Mouse (Mus musculus): Measurements from ENCODE around the gene Sox18. TPM values are rescaled to one million over a fixed set of nuclear protein-coding genes. Genes with fewer than 3 reads are reported as not detected.

The Sox18 gene
- polyA plus RNA-seq, 1 experiment from 2014 or later, result 15.9 TPM

DNA sequence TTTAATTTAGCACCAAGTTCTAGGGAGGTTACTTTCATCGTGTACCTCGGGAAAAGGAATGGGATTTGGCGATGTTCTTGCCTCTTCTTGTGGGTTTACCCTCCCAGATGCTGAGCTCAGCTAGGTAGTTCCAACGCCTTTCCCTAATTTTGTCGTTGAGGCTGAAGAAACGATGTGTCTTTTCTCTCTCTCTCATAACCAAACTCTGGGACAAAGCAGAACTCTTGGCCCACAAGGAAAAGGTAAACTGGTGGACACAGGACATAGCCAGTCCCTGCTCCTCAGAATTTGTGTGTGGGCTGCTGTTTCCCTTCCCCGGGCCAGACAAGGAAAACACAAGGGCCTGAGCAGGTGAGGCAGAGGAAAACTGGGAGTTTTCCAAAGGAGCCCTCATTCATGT, 544 bp upstream of the Sox18 start:
- DNase-seq (ENCODE audit: low spot score) (no peak), ATAC-seq (replicated peaks; ENCODE audit: insufficient number of reproducible peaks, low FRiP score, low TSS enrichment, low read depth) (no peak)
- H3K9ac ChIP-seq (replicated peaks; ENCODE audit: low read length), result no peak overlapping the region; the same call in 1 of the 2 replicates
- H3K27ac ChIP-seq (replicated peaks; ENCODE audit: low read depth, low read length), result no peak overlapping the region
- H3K4me1 ChIP-seq (ENCODE audit: control insufficient read depth, insufficient read depth, low read length), result peaks cover 2% of the 10 kb centered on the region; the same call in 1 of the 2 replicates
- no peaks in the 10 kb centered on the region for H3K9me3 ChIP-seq (replicated peaks; ENCODE audit: control insufficient read depth, low read length)
- H3K4me2 ChIP-seq (ENCODE audit: low read depth, low read length), result peak overlapping the region; percentile 81; the same call in 1 of the 2 replicates
- peaks cover 42% of the 10 kb centered on the region for H3K27me3 ChIP-seq (ENCODE audit: control insufficient read depth, insufficient read depth, low read length)
- WGBS, result 22% methylated on average over 7 of the region's 7 CpGs
- H3K4me3 ChIP-seq (ENCODE audit: low read depth, low read length), result no peak overlapping the region
- H3K36me3 ChIP-seq (replicated peaks; ENCODE audit: control insufficient read depth, insufficient read depth, low read depth, low read length), result no peaks in the 10 kb centered on the region

DNA sequence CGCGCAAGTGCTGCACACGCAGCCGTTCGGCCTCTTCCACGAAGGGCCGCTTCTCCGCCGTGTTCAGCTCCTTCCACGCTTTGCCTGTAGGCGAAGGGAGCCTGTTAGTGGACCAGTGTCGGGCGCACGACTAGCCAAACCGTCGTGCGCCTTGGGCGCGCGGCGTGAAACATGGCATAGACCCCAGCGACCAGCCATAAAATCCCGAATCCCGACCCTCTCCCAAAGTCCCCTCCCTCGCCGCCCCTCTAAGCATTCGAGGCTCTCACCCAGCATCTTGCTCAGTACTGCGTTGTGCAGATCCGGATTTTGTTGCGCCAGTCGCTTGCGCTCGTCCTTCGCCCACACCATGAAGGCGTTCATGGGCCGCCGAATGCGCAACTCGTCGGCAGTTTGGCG, 528 bp downstream of the Sox18 start:
- no peak overlapping the region for H3K27ac ChIP-seq (replicated peaks; ENCODE audit: low read depth, low read length)
- peaks cover 42% of the 10 kb centered on the region for H3K27me3 ChIP-seq (ENCODE audit: control insufficient read depth, insufficient read depth, low read length)
- 1% methylated on average over 41 of the region's 41 CpGs for WGBS
- H3K4me3 ChIP-seq (ENCODE audit: low read depth, low read length), result peak overlapping the region; percentile 41
- H3K36me3 ChIP-seq (replicated peaks; ENCODE audit: control insufficient read depth, insufficient read depth, low read depth, low read length), result no peaks in the 10 kb centered on the region
- no peaks in the 10 kb centered on the region for H3K9me3 ChIP-seq (replicated peaks; ENCODE audit: control insufficient read depth, low read length)
- DNase-seq (ENCODE audit: low spot score), result no peak
- peak overlapping the region; percentile 37 for H3K9ac ChIP-seq (replicated peaks; ENCODE audit: low read length)
- peak overlapping the region; percentile 81 for H3K4me2 ChIP-seq (ENCODE audit: low read depth, low read length)
- peaks cover 2% of the 10 kb centered on the region; the same call in 1 of the 2 replicates for H3K4me1 ChIP-seq (ENCODE audit: control insufficient read depth, insufficient read depth, low read length)
- ATAC-seq (replicated peaks; ENCODE audit: insufficient number of reproducible peaks, low FRiP score, low TSS enrichment, low read depth), result no peak

DNA sequence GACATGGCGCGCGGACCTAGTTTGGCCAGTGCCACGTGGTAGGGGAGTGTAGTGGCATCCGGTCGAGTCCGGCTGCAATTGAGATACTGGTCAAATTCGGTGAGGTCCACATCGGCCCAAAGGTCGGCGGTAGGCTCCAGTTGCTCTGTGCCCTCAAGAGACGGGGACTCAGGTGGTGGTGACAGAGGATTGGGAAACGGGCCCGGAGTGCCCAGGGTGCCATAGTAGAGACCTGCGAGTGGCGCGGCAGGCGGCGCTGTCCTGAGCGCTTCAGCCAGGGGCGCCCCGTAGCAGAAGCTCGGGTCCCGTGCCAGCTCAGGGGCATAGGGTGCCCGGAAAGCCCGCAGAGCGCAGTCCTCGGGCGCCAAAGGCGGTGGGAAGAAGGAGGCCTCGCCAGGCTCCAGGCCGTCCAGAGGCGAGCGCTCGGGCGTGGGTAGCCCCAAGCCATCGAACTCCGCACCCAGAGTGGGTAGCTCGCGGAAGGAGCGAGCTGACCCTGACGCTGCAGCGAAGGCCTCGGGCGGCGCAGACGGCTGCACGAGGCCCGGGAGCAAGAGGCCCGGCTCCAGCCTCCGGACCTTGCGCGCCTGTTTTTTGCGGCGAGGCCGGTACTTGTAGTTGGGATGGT, 1.0 kb downstream of the Sox18 start:
- no peak overlapping the region for H3K27ac ChIP-seq (replicated peaks; ENCODE audit: low read depth, low read length)
- H3K27me3 ChIP-seq (ENCODE audit: control insufficient read depth, insufficient read depth, low read length), result peaks cover 42% of the 10 kb centered on the region
- no peaks in the 10 kb centered on the region for H3K36me3 ChIP-seq (replicated peaks; ENCODE audit: control insufficient read depth, insufficient read depth, low read depth, low read length)

DNA sequence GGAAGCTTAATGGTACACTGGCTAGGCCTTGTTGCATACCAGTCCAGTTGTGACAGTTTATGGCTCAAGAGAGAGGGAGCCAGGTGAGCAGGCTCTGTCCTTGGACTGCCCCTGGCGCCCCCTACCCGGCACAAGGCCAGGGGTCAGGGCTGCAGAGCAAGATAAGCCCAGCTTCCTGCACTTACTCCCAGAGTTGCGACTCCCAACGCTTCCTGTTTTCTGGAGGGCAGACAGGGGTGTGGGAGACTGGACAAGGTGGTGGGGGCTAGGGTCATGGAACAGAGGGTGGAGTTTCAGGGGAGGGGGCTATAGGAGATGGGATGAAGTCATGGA, 8.2 kb downstream of the Sox18 start:
- Histone ChIP-seq H3K36me3 (replicated peaks; ENCODE audit: control insufficient read depth, insufficient read depth, low read depth, low read length) (no peaks in the 10 kb centered on the region), H3K9ac (replicated peaks; ENCODE audit: low read length) (no peak overlapping the region), H3K4me2 (ENCODE audit: low read depth, low read length) (no peak overlapping the region), H3K27me3 (ENCODE audit: control insufficient read depth, insufficient read depth, low read length) (peaks cover under 1% of the 10 kb centered on the region; the same call in 1 of the 2 replicates), H3K4me3 (ENCODE audit: low read depth, low read length) (no peak overlapping the region), H3K27ac (replicated peaks; ENCODE audit: low read depth, low read length) (no peak overlapping the region), H3K4me1 (ENCODE audit: control insufficient read depth, insufficient read depth, low read length) (no peaks in the 10 kb centered on the region), H3K9me3 (replicated peaks; ENCODE audit: control insufficient read depth, low read length) (no peaks in the 10 kb centered on the region)
- ATAC-seq (replicated peaks; ENCODE audit: insufficient number of reproducible peaks, low FRiP score, low TSS enrichment, low read depth) (no peak), DNase-seq (ENCODE audit: low spot score) (no peak)
- 20% methylated on average over 4 of the region's 4 CpGs for WGBS

More for the DNA sequence above, 1.0 kb downstream of the Sox18 start:
- no peak for ATAC-seq (replicated peaks; ENCODE audit: insufficient number of reproducible peaks, low FRiP score, low TSS enrichment, low read depth)
- WGBS, result 3% methylated on average over 55 of the region's 56 CpGs
- H3K4me1 ChIP-seq (ENCODE audit: control insufficient read depth, insufficient read depth, low read length), result peaks cover 2% of the 10 kb centered on the region; the same call in 1 of the 2 replicates
- peak overlapping the region; percentile 41 for H3K4me3 ChIP-seq (ENCODE audit: low read depth, low read length)
- no peak for DNase-seq (ENCODE audit: low spot score)
- peak overlapping the region; percentile 81 for H3K4me2 ChIP-seq (ENCODE audit: low read depth, low read length)
- no peaks in the 10 kb centered on the region for H3K9me3 ChIP-seq (replicated peaks; ENCODE audit: control insufficient read depth, low read length)
- H3K9ac ChIP-seq (replicated peaks; ENCODE audit: low read length), result peak overlapping the region; percentile 37

DNA sequence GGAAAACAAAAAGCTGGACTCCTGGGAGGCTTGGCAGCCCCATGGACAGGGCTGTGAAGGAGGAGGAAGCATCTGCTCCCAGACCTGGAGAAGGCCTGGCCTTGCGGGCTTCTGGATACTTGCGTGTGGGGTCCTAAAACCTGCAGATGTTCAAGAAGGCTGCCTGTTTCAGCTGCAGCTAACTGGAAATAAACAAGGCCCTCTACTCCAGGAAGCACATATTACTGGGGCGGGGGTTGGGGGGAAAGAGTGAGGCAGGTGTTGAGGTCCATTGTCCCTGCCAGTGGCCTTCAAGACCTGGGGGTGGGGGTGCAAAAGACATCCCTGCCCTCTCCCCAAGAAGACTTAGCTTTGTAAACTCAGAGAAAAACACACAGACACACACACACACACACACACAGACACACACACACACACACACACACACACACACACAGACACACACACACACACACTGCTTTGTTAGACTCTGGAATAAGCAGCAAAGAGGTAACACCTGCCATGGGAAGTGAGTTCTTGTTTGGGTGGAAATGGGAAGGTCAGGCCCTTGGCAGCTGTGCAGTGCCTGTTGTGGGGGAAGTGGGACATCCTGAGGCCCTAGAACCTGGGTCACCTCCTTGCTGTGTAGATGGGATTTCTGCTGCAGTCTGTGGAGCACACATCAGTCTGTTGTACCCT, 8.7 kb downstream of the Sox18 start:
- DNase-seq (ENCODE audit: low spot score) (no peak), ATAC-seq (replicated peaks; ENCODE audit: insufficient number of reproducible peaks, low FRiP score, low TSS enrichment, low read depth) (no peak)
- Histone ChIP-seq H3K9me3 (replicated peaks; ENCODE audit: control insufficient read depth, low read length) (no peaks in the 10 kb centered on the region), H3K4me2 (ENCODE audit: low read depth, low read length) (no peak overlapping the region), H3K27ac (replicated peaks; ENCODE audit: low read depth, low read length) (no peak overlapping the region), H3K27me3 (ENCODE audit: control insufficient read depth, insufficient read depth, low read length) (no peaks in the 10 kb centered on the region), H3K36me3 (replicated peaks; ENCODE audit: control insufficient read depth, insufficient read depth, low read depth, low read length) (no peaks in the 10 kb centered on the region), H3K4me1 (ENCODE audit: control insufficient read depth, insufficient read depth, low read length) (no peaks in the 10 kb centered on the region), H3K9ac (replicated peaks; ENCODE audit: low read length) (no peak overlapping the region), H3K4me3 (ENCODE audit: low read depth, low read length) (no peak overlapping the region)
- WGBS, result 73% methylated on average over 3 of the region's 3 CpGs

DNA sequence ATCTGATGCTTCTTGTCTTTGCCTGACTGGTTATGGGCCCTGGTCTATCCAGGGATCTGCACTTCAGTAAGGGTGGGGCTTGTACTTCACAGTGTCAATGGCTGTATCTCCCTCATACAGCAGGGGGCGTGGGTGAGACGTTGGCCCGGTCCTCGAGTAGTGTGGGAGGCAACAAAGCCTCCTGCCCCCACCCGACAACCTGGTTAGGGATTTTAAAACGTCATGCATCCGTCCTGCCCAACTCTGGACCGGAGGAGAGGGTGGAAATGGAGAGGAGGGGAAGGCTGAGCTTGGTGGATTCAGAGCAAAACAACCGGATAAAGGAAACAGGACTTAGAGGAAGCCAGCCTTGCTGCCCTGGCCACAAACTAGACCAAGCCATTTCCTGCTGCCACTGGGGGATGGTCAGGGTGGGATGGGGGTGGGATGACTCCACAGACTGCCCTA, 11.8 kb downstream of the Sox18 start:
- H3K27ac ChIP-seq (replicated peaks; ENCODE audit: low read depth, low read length), result no peak overlapping the region
- ATAC-seq (replicated peaks; ENCODE audit: insufficient number of reproducible peaks, low FRiP score, low TSS enrichment, low read depth) (peak; percentile 59; the same call in 1 of the 2 replicates), DNase-seq (ENCODE audit: low spot score) (peak; percentile 71)
- peaks cover 5% of the 10 kb centered on the region for H3K36me3 ChIP-seq (replicated peaks; ENCODE audit: control insufficient read depth, insufficient read depth, low read depth, low read length)
- no peak overlapping the region for H3K4me2 ChIP-seq (ENCODE audit: low read depth, low read length)
- WGBS, result 12% methylated on average over 9 of the region's 9 CpGs
- no peak overlapping the region for H3K4me3 ChIP-seq (ENCODE audit: low read depth, low read length)
- H3K4me1 ChIP-seq (ENCODE audit: control insufficient read depth, insufficient read depth, low read length), result no peaks in the 10 kb centered on the region
- no peaks in the 10 kb centered on the region for H3K9me3 ChIP-seq (replicated peaks; ENCODE audit: control insufficient read depth, low read length)
- no peaks in the 10 kb centered on the region for H3K27me3 ChIP-seq (ENCODE audit: control insufficient read depth, insufficient read depth, low read length)
- H3K9ac ChIP-seq (replicated peaks; ENCODE audit: low read length), result no peak overlapping the region; the same call in 1 of the 2 replicates

DNA sequence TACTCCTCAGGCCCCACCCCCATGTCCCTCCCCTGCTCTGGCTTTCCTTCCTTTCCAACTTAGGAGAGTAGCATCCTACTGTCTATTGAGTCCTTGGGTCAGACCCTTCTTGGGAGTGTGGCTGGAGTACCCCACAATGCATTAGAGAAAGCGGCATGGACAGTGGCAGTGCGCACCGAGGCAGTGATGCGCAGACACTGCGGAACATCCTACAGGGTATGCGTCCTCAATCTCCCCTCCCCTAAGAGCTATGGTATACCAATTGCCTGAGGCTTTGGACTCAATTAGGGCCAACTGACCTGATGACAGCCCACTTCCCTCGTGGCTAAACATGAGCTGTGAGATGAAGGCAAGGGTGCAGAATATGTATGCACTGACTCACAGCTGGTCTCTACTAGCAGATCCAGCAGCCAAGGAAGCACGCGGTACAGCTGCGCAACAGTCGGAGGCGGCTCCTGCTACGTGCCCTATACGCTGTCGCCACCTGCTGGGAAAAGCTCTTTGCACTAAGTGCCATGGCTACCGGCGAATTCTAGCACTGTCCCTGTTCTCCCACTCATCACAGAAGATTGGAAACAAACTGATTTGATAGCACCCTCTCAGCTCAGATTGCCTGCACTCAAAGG, 12.4 kb downstream of the Sox18 start:
- H3K4me1 ChIP-seq (ENCODE audit: control insufficient read depth, insufficient read depth, low read length), result no peaks in the 10 kb centered on the region
- H3K27ac ChIP-seq (replicated peaks; ENCODE audit: low read depth, low read length), result no peak overlapping the region
- no peak overlapping the region for H3K4me2 ChIP-seq (ENCODE audit: low read depth, low read length)
- no peak; the same call in 1 of the 2 replicates for ATAC-seq (replicated peaks; ENCODE audit: insufficient number of reproducible peaks, low FRiP score, low TSS enrichment, low read depth)
- H3K9me3 ChIP-seq (replicated peaks; ENCODE audit: control insufficient read depth, low read length), result no peaks in the 10 kb centered on the region
- H3K9ac ChIP-seq (replicated peaks; ENCODE audit: low read length), result no peak overlapping the region; the same call in 1 of the 2 replicates
- H3K36me3 ChIP-seq (replicated peaks; ENCODE audit: control insufficient read depth, insufficient read depth, low read depth, low read length), result peaks cover 5% of the 10 kb centered on the region
- 36% methylated on average over 17 of the region's 17 CpGs for WGBS
- peak; percentile 62 for DNase-seq (ENCODE audit: low spot score)
- no peaks in the 10 kb centered on the region for H3K27me3 ChIP-seq (ENCODE audit: control insufficient read depth, insufficient read depth, low read length)
- H3K4me3 ChIP-seq (ENCODE audit: low read depth, low read length), result no peak overlapping the region

DNA sequence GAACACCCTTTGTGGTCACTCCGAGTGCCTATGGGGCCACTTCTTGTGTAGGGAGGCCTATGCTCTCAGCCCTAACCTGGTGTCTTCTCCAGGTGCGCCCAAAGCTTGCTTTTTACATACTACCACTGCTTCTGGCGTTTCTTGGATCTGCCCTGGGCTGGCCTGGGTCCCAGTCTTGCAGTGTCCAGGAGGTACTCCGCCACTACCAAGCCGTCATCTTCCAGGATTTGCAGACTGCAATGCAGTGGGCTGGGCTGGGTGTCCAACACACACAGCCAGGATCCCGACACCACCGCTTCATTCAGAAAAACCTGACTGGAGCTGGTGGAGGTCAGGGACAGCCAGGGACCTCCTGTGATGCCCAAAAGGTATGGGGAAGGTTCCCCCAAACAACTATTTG, 12.9 kb downstream of the Sox18 start:
- H3K4me1 ChIP-seq (ENCODE audit: control insufficient read depth, insufficient read depth, low read length), result no peaks in the 10 kb centered on the region
- no peak overlapping the region for H3K4me3 ChIP-seq (ENCODE audit: low read depth, low read length)
- ATAC-seq (replicated peaks; ENCODE audit: insufficient number of reproducible peaks, low FRiP score, low TSS enrichment, low read depth) (no peak), DNase-seq (ENCODE audit: low spot score) (no peak)
- no peak overlapping the region for H3K4me2 ChIP-seq (ENCODE audit: low read depth, low read length)
- H3K9ac ChIP-seq (replicated peaks; ENCODE audit: low read length), result no peak overlapping the region
- no peaks in the 10 kb centered on the region for H3K9me3 ChIP-seq (replicated peaks; ENCODE audit: control insufficient read depth, low read length)
- no peak overlapping the region for H3K27ac ChIP-seq (replicated peaks; ENCODE audit: low read depth, low read length)
- H3K36me3 ChIP-seq (replicated peaks; ENCODE audit: control insufficient read depth, insufficient read depth, low read depth, low read length), result peaks cover 5% of the 10 kb centered on the region
- WGBS, result 78% methylated on average over 7 of the region's 7 CpGs
- H3K27me3 ChIP-seq (ENCODE audit: control insufficient read depth, insufficient read depth, low read length), result no peaks in the 10 kb centered on the region
